Mouse (Mus musculus) spleen, postnatal 36 days (tissue): Measurements from ENCODE around the gene A530032D15Rik.
"Not testable (repeated sequence)": the region's sequence is repeated elsewhere in the genome, so short reads cannot be mapped to it uniquely, and the experiment has no call there.

Source experiments
- DNase-seq, 2 experiments: peaks; one replicate each; pipeline ENCODE4 v3.0.0; 2022; ENCODE audit warnings: low spot score in 2 of 2, mixed read lengths in 1 of 2

A530032D15Rik gene

DNA sequence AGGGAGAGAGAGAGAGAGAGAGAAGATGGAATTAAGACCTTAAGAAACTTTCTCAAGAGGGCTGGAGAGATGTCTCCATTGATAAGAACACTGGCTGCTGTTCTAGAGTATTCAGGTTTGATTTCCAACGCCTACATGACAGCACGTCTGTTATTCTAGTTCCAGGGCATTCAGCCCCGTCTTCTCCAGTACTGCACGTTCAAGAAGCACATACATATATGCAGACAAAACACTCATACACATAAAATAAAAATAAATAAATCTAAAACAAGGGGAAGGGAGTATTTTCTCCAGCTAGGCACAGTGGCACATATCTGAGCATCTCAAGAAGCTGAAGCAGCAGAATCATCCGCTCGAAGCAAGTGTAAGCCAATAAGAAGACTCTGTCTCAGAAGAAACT is 73.9 kb downstream of the A530032D15Rik start:
- not testable (repeated sequence) for DNase-seq

DNA sequence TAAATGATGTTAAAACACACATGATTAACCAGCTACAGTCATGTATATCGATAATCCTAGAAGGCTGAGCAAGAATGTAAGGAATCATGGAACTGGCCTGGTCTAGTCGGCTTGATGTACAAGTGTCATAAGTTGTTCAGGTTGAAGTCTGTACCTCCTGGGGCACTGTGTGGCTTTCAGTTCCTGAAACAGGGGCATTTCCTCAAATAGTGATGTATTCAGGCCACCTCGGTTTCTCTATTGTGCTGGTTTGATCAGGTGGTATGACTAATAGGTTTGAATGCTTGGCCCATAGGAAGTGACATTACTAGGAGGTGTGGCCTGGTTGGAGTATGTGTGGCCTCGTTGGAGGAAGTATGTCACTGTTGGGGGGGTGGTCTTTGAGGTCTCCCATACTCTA is 75.3 kb downstream of the A530032D15Rik start:
- not testable (repeated sequence) for DNase-seq

DNA sequence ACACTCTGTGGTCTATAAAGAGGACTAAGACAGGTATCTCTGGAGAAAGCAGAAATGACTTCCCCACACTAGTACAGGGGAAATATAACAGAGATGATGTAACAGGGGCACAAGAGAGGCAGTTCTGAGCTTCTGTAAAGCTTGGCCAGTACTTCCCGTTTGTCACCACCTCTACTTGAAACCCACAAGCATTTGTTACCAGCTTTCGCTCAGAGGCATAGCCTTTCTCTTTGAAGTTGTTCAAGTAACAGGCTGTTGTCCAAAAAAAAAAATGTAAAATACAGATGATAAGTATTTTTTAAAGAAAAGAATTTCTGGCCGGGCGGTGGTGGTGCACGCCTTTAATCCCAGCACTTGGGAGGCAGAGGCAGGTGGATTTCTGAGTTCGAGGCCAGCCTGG is 76.0 kb downstream of the A530032D15Rik start:
- not testable (repeated sequence) for DNase-seq
